Mouse (Mus musculus) brown adipose tissue, adult 24 weeks (tissue): ENCODE measurements around the gene Riox1. TPM values are rescaled to one million over a fixed set of nuclear protein-coding genes. Genes with fewer than 3 reads are reported as not detected.
A peak's percentile ranks its signal among the peaks of the same experiment; 100 is the strongest.
"Not testable (repeated sequence)": the region's sequence is repeated elsewhere in the genome, so short reads cannot be mapped to it uniquely, and the experiment has no call there.

Experiments used
- H3K27ac ChIP-seq: fragments of 200-500 bp; replicated peaks from 2 replicates; pipeline ENCODE4 v1.5.1; 2012; ENCODE audit warnings: low read depth, mild to moderate bottlenecking, low read length
- H3K4me1 ChIP-seq: fragments of 200-500 bp; 2 replicates; pipeline ENCODE4 v1.6.1; 2012; ENCODE audit warnings: low read length, mixed read lengths; ENCODE audit not compliant: control insufficient read depth, insufficient read depth, insufficient read length
- H3K4me3 ChIP-seq: fragments of 200-500 bp; 2 replicates; pipeline ENCODE4 v1.5.1; 2012; ENCODE audit warnings: low read depth, mild to moderate bottlenecking, low read length, moderate library complexity; ENCODE audit not compliant: insufficient read depth
- polyA plus RNA-seq: library from polyadenylated mRNA; stranded (reverse); fragments of >200 nt; gene quantifications from 2 replicates; pipeline ENCODE4 v1.2.4, GENCODE M21; 2012; ENCODE audit not compliant: missing spikeins, insufficient read depth, insufficient read length

Gene Riox1
- polyA plus RNA-seq, 1 experiment: 1.3 TPM

DNA sequence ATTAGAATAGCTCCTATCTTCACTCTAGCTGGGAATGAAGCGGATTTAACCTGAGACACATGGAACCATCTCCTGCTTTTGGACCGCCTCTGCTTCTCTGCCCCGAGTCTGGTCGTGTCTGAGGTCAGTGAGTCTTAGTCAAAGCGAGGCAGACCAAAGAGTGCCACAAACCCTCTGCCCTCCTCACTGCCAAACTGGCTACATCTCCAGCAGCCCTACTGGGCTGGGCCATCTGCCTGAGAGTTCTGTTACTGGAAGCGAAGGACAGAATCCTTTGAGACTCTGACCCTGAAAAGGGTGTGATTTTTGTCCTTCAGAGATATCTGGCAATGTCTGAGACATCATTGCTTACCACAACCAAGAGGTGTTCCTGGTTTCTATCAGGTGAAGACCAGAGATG is 28.5 kb downstream of the Riox1 start:
- Histone ChIP-seq H3K4me1 (peaks cover 2% of the 10 kb centered on the region; the same call in 1 of the 2 replicates), H3K27ac (no peak overlapping the region), H3K4me3 (no peak overlapping the region)

- no peak overlapping the region for H3K4me3 ChIP-seq
- peaks cover 3% of the 10 kb centered on the region for H3K4me1 ChIP-seq
- no peak overlapping the region for H3K27ac ChIP-seq
Observed at GRCm38 (mm10) chr12:83981615-83982014, 31.2 kb downstream of the Riox1 start.

- H3K4me3 ChIP-seq: no peak within 1 kb of the TSS
- peaks cover 8% of the 10 kb centered on the region for H3K4me1 ChIP-seq
- no peak within 1 kb of the TSS for H3K27ac ChIP-seq
Observed at GRCm38 (mm10) chr12:83984752-83985151, 34.3 kb downstream of the Riox1 start, which contains the start of gene Heatr4. Heatr4 (minus strand) TSS chr12:83984852.

- Histone ChIP-seq H3K4me3 (peak overlapping the region; percentile 86), H3K27ac (peak overlapping the region; percentile 92), H3K4me1 (peaks cover 6% of the 10 kb centered on the region; the same call in 1 of the 2 replicates)
Observed at GRCm38 (mm10) chr12:83987242-83987582, 36.8 kb downstream of the Riox1 start.

DNA sequence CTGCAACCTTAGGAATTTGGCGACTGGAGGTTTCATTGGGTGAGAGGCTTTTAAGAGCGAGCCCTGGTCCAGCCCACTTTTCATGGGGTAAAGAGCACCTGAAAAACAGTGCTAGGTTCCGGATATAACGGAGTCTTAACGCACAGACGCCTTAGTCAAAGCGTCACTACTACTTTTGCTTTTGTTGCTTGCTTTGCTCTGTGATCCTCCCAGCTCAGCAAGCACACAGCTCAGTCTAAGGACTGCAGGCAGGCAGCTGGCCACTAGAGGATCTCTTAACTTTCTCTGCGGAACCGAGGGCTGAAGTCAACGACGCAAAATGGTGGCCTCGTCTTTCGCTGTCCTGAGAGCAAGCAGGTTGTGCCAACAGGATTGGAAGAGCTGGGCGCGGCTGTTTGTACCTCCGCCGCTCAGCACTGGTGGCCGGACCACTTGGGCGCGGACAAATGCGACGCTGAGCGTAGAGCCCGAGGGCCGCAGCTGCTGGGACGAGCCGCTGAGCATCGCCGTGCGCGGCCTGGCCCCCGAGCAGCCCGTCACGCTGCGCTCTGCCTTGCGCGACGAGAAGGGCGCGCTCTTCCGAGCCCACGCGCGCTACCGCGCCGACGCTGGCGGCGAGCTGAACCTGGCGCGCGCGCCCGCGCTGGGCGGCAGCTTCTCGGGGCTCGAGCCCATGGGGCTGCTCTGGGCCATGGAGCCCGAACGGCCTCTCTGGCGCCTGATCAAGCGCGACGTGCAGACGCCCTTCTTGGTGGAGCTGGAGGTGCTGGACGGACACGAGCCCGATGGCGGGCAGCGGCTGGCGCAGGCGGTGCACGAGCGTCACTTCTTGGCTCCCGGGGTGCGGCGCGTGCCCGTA is 37.4 kb downstream of the Riox1 start, which contains the start of gene Acot2:
Gene Acot2, plus strand, starts transcription at position 279 of the 859 bp plus-strand sequence.
- peak within 1 kb of the TSS; percentile 86 for H3K4me3 ChIP-seq
- H3K4me1 ChIP-seq: peaks cover 6% of the 10 kb centered on the region; the same call in 1 of the 2 replicates
- H3K27ac ChIP-seq: peak within 1 kb of the TSS; percentile 92

DNA sequence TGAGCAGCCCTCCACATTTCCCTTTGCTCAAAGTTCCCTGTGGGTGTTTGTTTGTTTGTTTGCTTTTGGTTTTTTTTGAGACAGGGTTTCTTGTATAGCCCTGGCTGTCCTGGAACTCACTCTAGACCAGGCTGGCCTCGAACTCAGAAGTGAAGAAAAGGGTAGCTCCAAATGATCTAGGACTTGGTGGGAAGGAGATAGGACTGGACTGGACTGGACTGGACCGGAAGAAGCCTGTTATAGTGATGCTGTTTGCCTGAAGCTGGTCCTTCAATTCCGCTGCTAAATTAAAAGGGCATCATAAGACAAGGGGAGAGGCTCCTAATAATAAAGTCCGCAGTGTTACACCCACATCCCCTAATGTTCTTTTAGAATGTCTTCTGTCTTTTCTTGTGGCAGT is 38.1 kb downstream of the Riox1 start:
- Histone ChIP-seq H3K4me1 (peaks cover 6% of the 10 kb centered on the region; the same call in 1 of the 2 replicates), H3K4me3 (peak overlapping the region; percentile 86), H3K27ac (peak overlapping the region; percentile 92)

GRCm38 (mm10) chr12:83989378-83989777 is 39.0 kb downstream of the Riox1 start:
- Histone ChIP-seq H3K4me1 (peaks cover 6% of the 10 kb centered on the region; the same call in 1 of the 2 replicates), H3K4me3 (no peak overlapping the region), H3K27ac (no peak overlapping the region)

DNA sequence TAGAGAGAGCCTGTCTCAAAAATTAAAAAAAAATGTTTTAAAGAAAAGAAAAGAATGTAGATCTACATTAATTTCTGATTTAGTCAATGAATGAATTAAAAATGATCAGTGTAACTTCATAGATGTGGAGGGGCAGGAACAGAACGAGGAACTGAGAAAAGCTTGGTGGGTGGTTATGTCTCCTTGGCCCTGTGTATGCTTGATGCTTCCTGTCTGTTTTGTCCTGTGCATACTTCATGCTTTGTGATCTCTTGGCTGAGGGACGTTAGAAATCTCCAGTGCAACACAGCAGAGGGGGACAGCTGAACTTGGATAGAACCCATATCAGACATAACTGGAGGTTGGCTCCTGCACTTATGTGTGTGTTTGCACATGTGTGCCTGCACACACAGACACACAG is 46.8 kb downstream of the Riox1 start:
- H3K27ac ChIP-seq: no peak overlapping the region
- H3K4me1 ChIP-seq: no peaks in the 10 kb centered on the region
- no peak overlapping the region for H3K4me3 ChIP-seq

GRCm38 (mm10) chr12:83998341-83999107 is 48.1 kb downstream of the Riox1 start:
- no peak overlapping the region for H3K4me3 ChIP-seq
- H3K27ac ChIP-seq: no peak overlapping the region

GRCm38 (mm10) chr12:83999237-83999636 is 48.8 kb downstream of the Riox1 start:
- H3K4me1 ChIP-seq, H3K27ac ChIP-seq, H3K4me3 ChIP-seq: not testable (repeated sequence)

More at GRCm38 (mm10) chr12:83998341-83999107, 48.1 kb downstream of the Riox1 start:
- no peaks in the 10 kb centered on the region for H3K4me1 ChIP-seq

DNA sequence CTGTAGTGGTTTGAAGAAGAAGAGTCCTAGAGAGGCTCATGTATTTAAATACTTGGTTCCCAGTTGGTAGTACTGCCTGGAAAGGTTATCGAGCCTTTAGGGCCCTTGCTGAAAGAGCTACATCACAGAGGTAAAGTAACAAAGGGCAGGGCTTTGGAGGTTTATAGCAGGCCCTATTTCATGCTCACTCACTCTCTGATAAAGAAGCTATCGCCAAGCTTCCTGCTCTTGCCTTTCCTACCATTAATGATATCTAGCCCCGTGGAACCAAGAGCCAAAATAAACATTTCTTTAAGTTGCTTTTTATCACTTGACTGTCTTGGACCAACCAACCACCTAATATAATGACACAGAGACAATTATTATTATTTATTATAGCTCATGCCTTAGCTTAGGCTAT is 50.0 kb downstream of the Riox1 start:
- no peaks in the 10 kb centered on the region for H3K4me1 ChIP-seq
- no peak overlapping the region for H3K27ac ChIP-seq
- H3K4me3 ChIP-seq: no peak overlapping the region

Other genes with a start within 250 kb of the Riox1 start
- 0.59 TPM in 1 of 2 replicates, not detected in the other for gene Papln, start 187.0 kb upstream of the Riox1 start, polyA plus RNA-seq
- gene Numb, start 28.7 kb upstream of the Riox1 start, polyA plus RNA-seq: 11.9 and 13.3 TPM in 2 replicates
- gene Heatr4, start 34.2 kb downstream of the Riox1 start, polyA plus RNA-seq: not detected in 2 replicates
- gene Acot2, start 37.3 kb downstream of the Riox1 start, polyA plus RNA-seq: 58.8 and 67.3 TPM in 2 replicates
- 5.2 TPM in 1 of 2 replicates, not detected in the other for gene Acot1, start 58.9 kb downstream of the Riox1 start, polyA plus RNA-seq
- gene Acot4, start 87.8 kb downstream of the Riox1 start, polyA plus RNA-seq: 1.5 and 2.8 TPM in 2 replicates
- not detected in 2 replicates for gene Gm49366, start 88.3 kb downstream of the Riox1 start, polyA plus RNA-seq
- gene Acot3, start 101.5 kb downstream of the Riox1 start, polyA plus RNA-seq: not detected in 2 replicates
- gene Acot5, start 118.7 kb downstream of the Riox1 start, polyA plus RNA-seq: not detected in 2 replicates
- 1.5 and 3.3 TPM in 2 replicates for gene Acot6, start 150.0 kb downstream of the Riox1 start, polyA plus RNA-seq
- gene Dnal1, start 163.8 kb downstream of the Riox1 start, polyA plus RNA-seq: 2.5 and 3.5 TPM in 2 replicates
- gene Pnma1, start 197.9 kb downstream of the Riox1 start, polyA plus RNA-seq: not detected in 2 replicates